Mouse (Mus musculus) neural tube, embryonic 13.5 days (tissue): ENCODE results near the gene Xbp1. TPM values are rescaled to one million over a fixed set of nuclear protein-coding genes. Genes with fewer than 3 reads are reported as not detected.
A peak's percentile ranks its signal among the peaks of the same experiment; 100 is the strongest.
"Not testable (repeated sequence)": the region's sequence is repeated elsewhere in the genome, so short reads cannot be mapped to it uniquely, and the experiment has no call there.

ENCODE experiments used
- ATAC-seq: fragments of 200-750 bp; cut with Nextera tagmentation; 2 replicates; pipeline ENCODE4 v1.8.0; 2017; ENCODE audit warnings: low read depth, mild to moderate bottlenecking, moderate TSS enrichment, moderate library complexity
- H3K27ac ChIP-seq: fragments of 300-500 bp; sonication (generic); replicated peaks from 2 replicates; pipeline ENCODE4 v1.5.1; 2015; ENCODE audit warnings: moderate library complexity, mild to moderate bottlenecking, inconsistent platforms
- H3K27me3 ChIP-seq: fragments of 300-500 bp; sonication (generic); 2 replicates; pipeline ENCODE4 v1.6.1; 2015; ENCODE audit warnings: mild to moderate bottlenecking, inconsistent platforms
- H3K36me3 ChIP-seq: fragments of 300-500 bp; sonication (generic); 2 replicates; pipeline ENCODE4 v1.6.1; 2015; ENCODE audit warnings: mild to moderate bottlenecking, inconsistent platforms
- H3K4me1 ChIP-seq: fragments of 300-500 bp; sonication (generic); replicated peaks from 2 replicates; pipeline ENCODE4 v1.6.1; 2015; ENCODE audit warnings: inconsistent platforms
- H3K4me2 ChIP-seq: fragments of 300-500 bp; sonication (generic); 2 replicates; pipeline ENCODE4 v1.6.1; 2015; ENCODE audit warnings: inconsistent platforms, mild to moderate bottlenecking, moderate library complexity
- H3K4me3 ChIP-seq: fragments of 300-500 bp; sonication (generic); 2 replicates; pipeline ENCODE4 v1.5.1; 2015; ENCODE audit warnings: mild to moderate bottlenecking, inconsistent platforms
- H3K9ac ChIP-seq: fragments of 300-500 bp; sonication (generic); 2 replicates; pipeline ENCODE4 v1.6.1; 2015; ENCODE audit warnings: moderate library complexity, mild to moderate bottlenecking, inconsistent platforms
- H3K9me3 ChIP-seq: fragments of 300-500 bp; sonication (generic); 2 replicates; pipeline ENCODE4 v1.6.1; 2016; ENCODE audit warnings: inconsistent platforms
- WGBS: fragments of 180-500 bp; shearing (Covaris S2); methylation state at CpG from one replicate; pipeline ENCODE4 v1.1.7; 2015; 5-methylcytosine and 5-hydroxymethylcytosine counted together
- polyA plus RNA-seq: library from polyadenylated mRNA; unstranded; fragments of >200 nt; fragmentation: Nextera tagmentation; extraction: Ambion mirVana; gene quantifications from 2 replicates; pipeline ENCODE4 v1.2.1, GENCODE M21; 2015

Gene Xbp1
- polyA plus RNA-seq, 1 experiment from 2014 or later, result 136 TPM

- no peaks in the 10 kb centered on the region for H3K27me3 ChIP-seq
- H3K9me3 ChIP-seq, result no peaks in the 10 kb centered on the region
- no peak for ATAC-seq
- peak overlapping the region; percentile 84 for H3K4me3 ChIP-seq
- H3K9ac ChIP-seq, result peak overlapping the region; percentile 90
- H3K27ac ChIP-seq, result peak overlapping the region; percentile 77; the same call in 1 of the 2 replicates
- peaks cover 20% of the 10 kb centered on the region for H3K36me3 ChIP-seq
- H3K4me1 ChIP-seq, result peaks cover 31% of the 10 kb centered on the region
- H3K4me2 ChIP-seq, result peak overlapping the region; percentile 82
- 3% methylated on average over 28 of the region's 28 CpGs for WGBS
These were observed 20.9 kb downstream of the Xbp1 start for GRCm38 (mm10) chr11:5541230-5541798.

DNA sequence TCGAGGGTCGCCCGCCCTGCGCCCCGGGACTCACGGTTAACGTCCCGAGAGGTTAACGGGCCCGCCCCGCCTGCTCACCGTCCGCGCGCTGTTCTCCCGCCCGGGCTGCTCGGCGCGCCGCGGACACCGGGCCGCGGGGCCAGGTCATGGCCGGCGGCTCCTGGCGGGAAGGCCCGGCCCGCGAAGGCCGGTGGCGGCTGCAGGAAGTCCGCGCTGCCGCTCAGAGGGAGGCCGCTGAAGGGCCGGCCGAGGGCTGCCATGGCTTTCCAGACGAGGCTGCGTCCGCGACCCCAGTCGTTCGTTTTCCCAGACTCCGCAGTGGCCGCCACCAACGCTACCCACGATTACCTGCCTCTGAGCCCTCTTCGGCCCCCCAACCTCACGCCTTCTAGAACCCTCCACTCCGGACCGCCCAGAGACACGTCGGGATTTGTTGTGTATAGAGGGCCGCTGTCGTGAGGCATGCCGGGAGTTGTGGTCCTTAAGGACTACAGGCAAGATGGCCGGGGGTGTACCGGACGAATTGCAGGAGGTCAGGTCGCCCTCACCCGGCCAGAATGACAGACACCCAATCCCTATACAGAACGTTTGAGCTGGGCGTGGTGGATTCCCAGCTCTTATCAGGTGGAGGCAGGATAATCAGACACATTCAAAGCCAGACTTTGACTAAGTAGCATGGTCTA lies 21.5 kb downstream of the Xbp1 start, which contains the start of gene Ccdc117:
Ccdc117 (minus strand) TSS at position 389 of the 683 bp plus-strand sequence.
- H3K9me3 ChIP-seq, result no peaks in the 10 kb centered on the region
- peaks cover 15% of the 10 kb centered on the region; the same call in 1 of the 2 replicates for H3K36me3 ChIP-seq
- no peaks in the 10 kb centered on the region for H3K27me3 ChIP-seq
- WGBS, result under 1% methylated on average over 64 of the region's 65 CpGs
- peak; percentile 99 for ATAC-seq
- H3K4me3 ChIP-seq, result peak within 1 kb of the TSS; percentile 84
- H3K27ac ChIP-seq, result peak within 1 kb of the TSS; percentile 77
- peak within 1 kb of the TSS; percentile 90 for H3K9ac ChIP-seq
- peak within 1 kb of the TSS; percentile 82 for H3K4me2 ChIP-seq
- H3K4me1 ChIP-seq, result peaks cover 31% of the 10 kb centered on the region

- H3K36me3 ChIP-seq, result peaks cover 15% of the 10 kb centered on the region; the same call in 1 of the 2 replicates
- no peak overlapping the region for H3K27ac ChIP-seq
- 61% methylated on average over 5 of the region's 5 CpGs for WGBS
- no peaks in the 10 kb centered on the region for H3K27me3 ChIP-seq
- H3K4me3 ChIP-seq, result peak overlapping the region; percentile 84
- peak; percentile 19; the same call in 1 of the 2 replicates for ATAC-seq
- H3K4me1 ChIP-seq, result peaks cover 31% of the 10 kb centered on the region
- peak overlapping the region; percentile 90 for H3K9ac ChIP-seq
- H3K9me3 ChIP-seq, result no peaks in the 10 kb centered on the region
- peak overlapping the region; percentile 82 for H3K4me2 ChIP-seq
These were observed 22.2 kb downstream of the Xbp1 start for GRCm38 (mm10) chr11:5542482-5543185.

DNA sequence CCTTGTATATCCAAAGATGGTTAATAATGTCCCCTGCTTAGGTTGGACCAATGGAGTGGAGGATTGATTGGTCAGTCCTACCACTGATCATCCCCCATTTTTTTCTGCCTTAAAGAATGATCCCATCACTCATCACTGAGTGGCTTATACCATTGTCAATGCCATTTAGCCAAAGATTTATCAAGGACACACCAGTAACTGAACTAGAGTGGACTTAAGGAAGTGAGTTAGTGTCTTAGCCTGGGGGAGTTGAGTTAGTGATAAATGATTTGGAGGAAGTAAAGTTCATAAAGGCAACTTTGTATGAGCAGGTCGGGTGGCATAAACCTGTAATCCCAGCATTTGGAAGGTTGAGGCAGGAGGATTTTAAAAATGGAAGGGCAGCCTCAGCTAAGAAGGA lies 22.8 kb downstream of the Xbp1 start:
- no peak for ATAC-seq
- Histone ChIP-seq H3K4me1 (peaks cover 28% of the 10 kb centered on the region), H3K36me3 (peaks cover 12% of the 10 kb centered on the region; the same call in 1 of the 2 replicates), H3K4me2 (no peak overlapping the region), H3K4me3 (no peak overlapping the region), H3K27ac (no peak overlapping the region), H3K9ac (no peak overlapping the region), H3K9me3 (no peaks in the 10 kb centered on the region), H3K27me3 (no peaks in the 10 kb centered on the region)
- WGBS, result 82% methylated on average over 1 of the region's 1 CpGs

- H3K4me3 ChIP-seq, ATAC-seq, H3K36me3 ChIP-seq, H3K27ac ChIP-seq, H3K9me3 ChIP-seq, H3K27me3 ChIP-seq, H3K4me2 ChIP-seq, H3K9ac ChIP-seq: not testable (repeated sequence)
- peaks cover 15% of the 10 kb centered on the region for H3K4me1 ChIP-seq
- 80% methylated on average over 1 of the region's 1 CpGs for WGBS
These were observed 24.2 kb downstream of the Xbp1 start for GRCm38 (mm10) chr11:5544709-5545108.

DNA sequence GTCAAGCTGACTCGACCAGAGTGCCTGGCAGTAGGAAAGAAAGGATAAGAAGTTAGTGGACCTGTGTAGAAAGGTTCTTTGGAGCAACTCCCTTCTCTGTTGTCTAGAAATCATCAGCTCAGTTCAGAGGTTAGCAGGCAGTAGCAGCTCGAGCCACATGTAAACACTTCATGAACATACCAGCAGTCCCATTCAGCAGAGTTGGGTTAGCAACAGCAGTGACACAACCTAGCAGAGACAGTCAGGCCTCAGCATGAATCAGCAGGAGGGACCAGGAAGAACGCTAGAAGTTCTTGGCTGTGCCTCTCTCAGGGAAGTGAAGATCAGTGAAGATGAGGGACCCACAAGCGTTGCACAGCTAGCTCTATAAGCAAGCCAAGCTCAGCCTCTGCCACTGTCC lies 25.0 kb downstream of the Xbp1 start:
- Histone ChIP-seq H3K4me3 (no peak overlapping the region), H3K27ac (no peak overlapping the region), H3K9me3 (no peaks in the 10 kb centered on the region), H3K27me3 (no peaks in the 10 kb centered on the region), H3K4me2 (no peak overlapping the region), H3K9ac (no peak overlapping the region), H3K4me1 (peaks cover 9% of the 10 kb centered on the region), H3K36me3 (no peaks in the 10 kb centered on the region)
- ATAC-seq, result no peak
- WGBS, result 83% methylated on average over 4 of the region's 4 CpGs

DNA sequence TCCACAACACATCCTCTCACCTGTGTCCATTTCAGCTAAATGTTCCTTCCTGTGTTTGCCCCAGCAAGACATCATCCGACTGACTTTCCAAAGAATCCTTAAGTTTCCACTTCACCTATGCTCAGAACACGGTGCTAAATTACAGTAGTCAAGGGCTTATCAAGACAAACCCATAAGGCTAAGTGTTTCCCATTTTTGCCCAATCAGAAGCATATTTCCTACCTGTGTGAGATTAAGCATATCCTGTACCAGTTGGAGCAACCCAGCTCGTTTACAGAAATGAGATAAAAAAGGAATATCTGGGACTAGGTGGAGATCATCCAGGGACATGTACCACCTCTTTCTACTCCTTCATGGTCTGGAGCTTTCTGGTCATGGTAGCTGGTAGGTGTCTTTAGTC lies 26.2 kb downstream of the Xbp1 start:
- WGBS, result 90% methylated on average over 3 of the region's 3 CpGs
- no peak overlapping the region for H3K4me2 ChIP-seq
- no peaks in the 10 kb centered on the region for H3K27me3 ChIP-seq
- no peak for ATAC-seq
- no peak overlapping the region for H3K9ac ChIP-seq
- no peak overlapping the region for H3K4me3 ChIP-seq
- H3K9me3 ChIP-seq, result no peaks in the 10 kb centered on the region
- H3K36me3 ChIP-seq, result no peaks in the 10 kb centered on the region
- no peak overlapping the region for H3K27ac ChIP-seq
- no peaks in the 10 kb centered on the region for H3K4me1 ChIP-seq

GRCm38 (mm10) chr11:5551430-5551829 lies 31.0 kb downstream of the Xbp1 start:
- Histone ChIP-seq H3K4me2 (no peak overlapping the region), H3K9me3 (no peaks in the 10 kb centered on the region), H3K9ac (no peak overlapping the region), H3K4me1 (no peaks in the 10 kb centered on the region), H3K36me3 (no peaks in the 10 kb centered on the region), H3K27me3 (no peaks in the 10 kb centered on the region), H3K4me3 (no peak overlapping the region), H3K27ac (no peak overlapping the region)
- ATAC-seq, result no peak
- 89% methylated on average over 5 of the region's 5 CpGs for WGBS

- H3K27ac ChIP-seq, result no peak overlapping the region
- H3K4me2 ChIP-seq, result no peak overlapping the region
- WGBS, result 62% methylated on average over 1 of the region's 1 CpGs
- no peaks in the 10 kb centered on the region for H3K27me3 ChIP-seq
- H3K36me3 ChIP-seq, result no peaks in the 10 kb centered on the region
- ATAC-seq, result no peak
- no peak overlapping the region for H3K9ac ChIP-seq
- H3K4me3 ChIP-seq, result no peak overlapping the region
- H3K9me3 ChIP-seq, result no peaks in the 10 kb centered on the region
- H3K4me1 ChIP-seq, result no peaks in the 10 kb centered on the region
These were observed 31.5 kb downstream of the Xbp1 start for GRCm38 (mm10) chr11:5551931-5552330.

- H3K9ac ChIP-seq, result no peak overlapping the region
- no peaks in the 10 kb centered on the region for H3K27me3 ChIP-seq
- WGBS, result 90% methylated on average over 3 of the region's 3 CpGs
- peaks cover 4% of the 10 kb centered on the region; the same call in 1 of the 2 replicates for H3K4me1 ChIP-seq
- H3K27ac ChIP-seq, result no peak overlapping the region
- H3K4me3 ChIP-seq, result no peak overlapping the region
- no peaks in the 10 kb centered on the region for H3K9me3 ChIP-seq
- H3K4me2 ChIP-seq, result no peak overlapping the region
- ATAC-seq, result no peak
- H3K36me3 ChIP-seq, result no peaks in the 10 kb centered on the region
These were observed 39.8 kb downstream of the Xbp1 start for GRCm38 (mm10) chr11:5560273-5560672.

GRCm38 (mm10) chr11:5562625-5563268 lies 42.3 kb downstream of the Xbp1 start:
- WGBS, result 33% methylated on average over 9 of the region's 9 CpGs
- ATAC-seq, result 0 out of 2 replicates have a peak, but pooled peaks have one; percentile 47

GRCm38 (mm10) chr11:5563898-5564297 lies 43.4 kb downstream of the Xbp1 start:
- Histone ChIP-seq H3K27me3 (no peaks in the 10 kb centered on the region), H3K27ac (no peak overlapping the region), H3K36me3 (no peaks in the 10 kb centered on the region), H3K9me3 (no peaks in the 10 kb centered on the region), H3K9ac (no peak overlapping the region), H3K4me2 (no peak overlapping the region), H3K4me1 (peaks cover 4% of the 10 kb centered on the region; the same call in 1 of the 2 replicates), H3K4me3 (no peak overlapping the region)
- no peak for ATAC-seq
- WGBS, result 75% methylated on average over 6 of the region's 6 CpGs

More at GRCm38 (mm10) chr11:5562625-5563268, 42.3 kb downstream of the Xbp1 start:
- Histone ChIP-seq H3K9ac (0 out of 2 replicates have a peak overlapping the region, but pooled peaks have one; percentile 5), H3K4me3 (no peak overlapping the region), H3K27me3 (no peaks in the 10 kb centered on the region), H3K4me2 (no peak overlapping the region), H3K27ac (no peak overlapping the region), H3K4me1 (peaks cover 4% of the 10 kb centered on the region; the same call in 1 of the 2 replicates), H3K9me3 (no peaks in the 10 kb centered on the region), H3K36me3 (no peaks in the 10 kb centered on the region)
